Comparison of ENCODE assay signal across 14 mouse cellular contexts in genomic region chr9:9696636-9697035, GRCm38 (mm10).
"Had no signal": no experiment of that assay in that cellular context is flagged by ENCODE, and none has a peak within 500 bp of the region (broad histone marks: within the 10 kb centered on the region; RNA-seq: fewer than 3 reads in every experiment).

No protein-coding gene starts in this region.

- H3K27ac ChIP-seq: limb, embryonic 12.5 days; liver, embryonic 13.5 days; lung, embryonic 15.5 days; macrophage had no signal

- H3K4me3 ChIP-seq: limb, embryonic 12.5 days; liver, embryonic 13.5 days; lung, embryonic 15.5 days; megakaryocyte, embryonic 14.5 days had no signal

- H3K9ac ChIP-seq: limb, embryonic 12.5 days; liver, embryonic 13.5 days; liver, postnatal 0 days; lung, embryonic 15.5 days had no signal

- DNase-seq: kidney, postnatal 25 days; liver; liver, embryonic 13.5 days; liver, postnatal 0 days; lung, postnatal 14 days; right cerebral cortex, adult 18-20 months; right cerebral cortex, postnatal 25 days; thymus, postnatal 4 days had no signal

- H3K36me3 ChIP-seq: limb, embryonic 12.5 days; liver, embryonic 13.5 days; lung, embryonic 15.5 days had no signal

- H3K9me3 ChIP-seq: limb, embryonic 12.5 days; liver, embryonic 13.5 days; lung, embryonic 15.5 days; megakaryocyte, embryonic 14.5 days had no signal

- H3K27me3 ChIP-seq: limb, embryonic 12.5 days; liver, embryonic 13.5 days; lung, embryonic 15.5 days; megakaryocyte, embryonic 14.5 days had no signal

- H3K4me2 ChIP-seq: limb, embryonic 12.5 days; liver, embryonic 13.5 days; lung, embryonic 15.5 days; midbrain, embryonic 11.5 days had no signal

- H3K4me1 ChIP-seq: limb, embryonic 12.5 days; liver, embryonic 13.5 days; lung, embryonic 15.5 days; megakaryocyte, embryonic 14.5 days had no signal

- ATAC-seq: liver, postnatal 0 days; midbrain, embryonic 16.5 days had no signal
